Mouse (Mus musculus) cerebellum, adult 2 months (tissue): Measurements from ENCODE around the gene Gm28539.

ENCODE experiments used
- CTCF ChIP-seq: fragments of 200-500 bp; IDR thresholded peaks from 2 replicates; pipeline ENCODE4 v1.5.1; 2011; ENCODE audit warnings: low read depth, mild to moderate bottlenecking, control low read depth, low read length, moderate library complexity, borderline replicate concordance; ENCODE audit not compliant: insufficient read depth
- POLR2A ChIP-seq: fragments of 200-500 bp; IDR thresholded peaks from 2 replicates; pipeline ENCODE4 v1.6.1; 2011; ENCODE audit warnings: low read length, control low read depth, borderline replicate concordance; ENCODE audit not compliant: insufficient read depth

- TF ChIP-seq CTCF: no peak
- TF ChIP-seq POLR2A: no peak
Observed at GRCm38 (mm10) chr16:18952813-18953212, 116.4 kb downstream of the Gm28539 start.
